Mouse (Mus musculus): Measurements from ENCODE around the gene Shank2. TPM values are rescaled to one million over a fixed set of nuclear protein-coding genes. Genes with fewer than 3 reads are reported as not detected.

The Shank2 gene
- total RNA-seq, 2 experiments from 2014 or later = 133 to 138 TPM

DNA sequence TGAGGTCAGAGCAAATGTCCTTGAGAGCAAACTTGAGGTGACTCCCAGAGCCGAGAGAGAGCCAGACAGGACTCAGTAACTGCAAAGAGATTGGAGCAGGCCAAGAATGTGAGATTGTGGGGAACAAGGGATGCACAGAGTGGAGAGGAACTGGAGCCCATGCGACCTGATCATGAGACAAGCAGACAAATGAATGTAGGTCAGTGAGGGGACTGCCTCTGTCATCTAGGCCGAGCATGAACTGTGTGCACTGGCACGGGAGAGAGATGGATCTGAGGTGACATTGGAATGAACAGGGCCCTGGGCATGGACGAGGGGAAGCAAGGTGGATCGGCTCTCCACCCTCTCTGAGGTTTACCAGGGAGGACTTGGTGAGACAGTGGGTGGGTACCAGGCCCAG is 260.9 kb downstream of the Shank2 start:
- Histone ChIP-seq H3K4me3 (no peak overlapping the region), H3K27ac (no peak overlapping the region)
- TF ChIP-seq CTCF (conservative IDR thresholded peaks at IDR 0.05) = no peak
- DNase-seq (ENCODE audit: low spot score in 2 of 2) = no peak

DNA sequence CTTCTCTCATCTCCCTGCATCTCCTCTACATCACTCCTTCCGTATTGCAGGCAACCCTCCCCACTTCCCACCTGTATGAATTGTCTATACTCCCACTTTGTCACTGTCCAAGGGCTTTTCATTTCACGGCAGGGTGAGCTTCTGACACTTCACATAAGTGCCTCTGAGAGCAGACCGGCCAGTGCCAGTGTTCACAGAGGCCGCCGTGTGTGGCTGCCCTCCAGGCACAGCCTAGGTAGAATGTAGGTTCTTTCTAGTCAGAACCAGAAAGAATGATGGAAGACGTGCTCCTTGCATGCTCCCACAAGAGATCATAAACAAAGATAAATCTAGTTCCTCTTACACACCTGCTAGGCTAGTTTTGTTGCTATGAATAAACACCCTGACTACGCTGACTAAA is 265.0 kb downstream of the Shank2 start:
- Histone ChIP-seq H3K27ac (0 out of 2 replicates have a peak overlapping the region, but pooled peaks have one; percentile 87), H3K4me3 (no peak overlapping the region)
- TF ChIP-seq CTCF (conservative IDR thresholded peaks at IDR 0.05) = no peak
- no peak for DNase-seq (ENCODE audit: low spot score in 2 of 2)

DNA sequence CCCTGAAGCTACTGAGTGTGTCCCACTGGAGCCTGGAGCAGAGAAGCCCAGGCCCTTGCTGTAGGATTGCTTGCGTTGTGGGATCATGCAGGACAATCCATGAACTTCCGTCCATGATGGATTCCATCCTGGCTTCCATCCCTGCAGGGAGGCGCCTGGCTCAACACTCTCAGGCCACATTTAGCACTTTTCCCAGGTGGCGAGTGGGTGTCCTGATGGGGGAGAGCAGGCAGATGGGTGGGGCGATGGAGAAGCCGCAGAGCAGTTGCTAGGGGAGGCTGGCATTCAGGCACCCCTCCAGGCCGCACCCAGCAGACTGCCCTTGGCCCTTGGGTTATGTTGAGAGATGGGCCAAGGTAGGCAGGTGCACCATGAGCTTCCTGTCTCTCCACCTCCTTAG is 266.6 kb downstream of the Shank2 start:
- Histone ChIP-seq H3K27ac (peak overlapping the region; percentile 87), H3K4me3 (no peak overlapping the region)
- TF ChIP-seq CTCF (conservative IDR thresholded peaks at IDR 0.05) = no peak
- DNase-seq (ENCODE audit: low spot score in 2 of 2) = peak; percentile 54 to 71

DNA sequence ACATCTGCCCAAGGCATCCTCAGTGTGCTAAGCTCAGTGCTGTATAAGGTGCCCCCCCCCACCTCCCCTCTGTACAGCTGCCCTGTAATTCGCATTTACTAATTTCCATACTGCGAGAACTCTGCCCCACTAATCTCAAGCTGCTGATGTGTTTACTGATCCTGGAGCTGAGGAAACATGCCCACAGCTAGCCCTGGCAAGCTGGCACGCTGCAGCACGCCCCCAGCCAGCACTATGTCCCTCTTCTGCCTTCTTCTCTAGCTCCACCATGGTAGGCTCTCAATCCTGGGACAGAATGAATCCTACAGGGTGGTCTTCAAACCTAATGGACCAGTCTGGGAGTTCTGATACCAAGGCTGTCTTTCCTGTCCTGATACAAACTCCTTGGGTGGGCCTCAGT is 267.1 kb downstream of the Shank2 start:
- no peak for DNase-seq (ENCODE audit: low spot score in 2 of 2)
- H3K27ac ChIP-seq = peak overlapping the region; percentile 87
- no peak for TF ChIP-seq CTCF (conservative IDR thresholded peaks at IDR 0.05)
- no peak overlapping the region for H3K4me3 ChIP-seq

DNA sequence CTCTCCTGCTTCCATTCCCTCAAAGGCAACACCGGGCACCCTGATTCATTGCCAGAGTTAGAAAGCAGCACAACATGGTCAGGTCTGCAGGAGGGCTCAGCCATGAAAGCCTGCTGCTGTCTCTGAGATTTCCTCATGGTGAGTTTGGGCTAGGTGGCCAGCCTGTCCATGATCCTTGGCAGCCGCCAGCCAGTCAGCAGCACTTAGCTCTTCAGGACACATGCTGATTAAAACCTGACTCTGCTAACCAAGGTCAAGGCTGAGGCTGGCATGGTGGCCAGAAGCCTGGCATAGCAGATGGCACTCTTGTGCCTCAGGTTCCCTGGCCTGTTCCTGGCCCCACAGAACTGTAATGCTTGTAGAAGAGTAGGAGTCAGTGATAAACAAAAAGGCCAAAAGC is 269.3 kb downstream of the Shank2 start:
- no peak for TF ChIP-seq CTCF (conservative IDR thresholded peaks at IDR 0.05)
- Histone ChIP-seq H3K4me3 (no peak overlapping the region), H3K27ac (no peak overlapping the region)
- DNase-seq (ENCODE audit: low spot score in 2 of 2) = no peak

DNA sequence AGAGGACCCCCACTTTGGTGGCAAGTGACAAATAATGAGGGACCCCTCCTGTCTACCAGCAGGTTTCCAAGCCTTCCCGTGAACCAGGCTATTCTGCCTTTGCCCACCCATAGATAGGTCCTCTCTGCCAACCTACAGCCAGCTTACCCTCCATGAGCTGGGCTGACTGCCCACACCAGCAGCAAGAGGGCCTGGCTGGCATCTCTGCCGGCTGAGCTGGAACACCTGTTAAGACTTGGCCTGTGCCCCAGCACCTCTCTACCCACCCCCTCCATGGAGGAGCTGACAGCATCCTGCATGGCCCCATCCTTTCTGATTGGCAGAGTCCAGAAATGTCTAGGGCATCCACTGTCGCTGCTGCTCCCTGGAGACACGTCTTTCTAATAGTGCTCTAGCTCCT is 277.0 kb downstream of the Shank2 start:
- TF ChIP-seq CTCF (conservative IDR thresholded peaks at IDR 0.05) = no peak
- no peak overlapping the region for H3K4me3 ChIP-seq
- DNase-seq (ENCODE audit: low spot score in 2 of 2) = no peak
- no peak overlapping the region for H3K27ac ChIP-seq

DNA sequence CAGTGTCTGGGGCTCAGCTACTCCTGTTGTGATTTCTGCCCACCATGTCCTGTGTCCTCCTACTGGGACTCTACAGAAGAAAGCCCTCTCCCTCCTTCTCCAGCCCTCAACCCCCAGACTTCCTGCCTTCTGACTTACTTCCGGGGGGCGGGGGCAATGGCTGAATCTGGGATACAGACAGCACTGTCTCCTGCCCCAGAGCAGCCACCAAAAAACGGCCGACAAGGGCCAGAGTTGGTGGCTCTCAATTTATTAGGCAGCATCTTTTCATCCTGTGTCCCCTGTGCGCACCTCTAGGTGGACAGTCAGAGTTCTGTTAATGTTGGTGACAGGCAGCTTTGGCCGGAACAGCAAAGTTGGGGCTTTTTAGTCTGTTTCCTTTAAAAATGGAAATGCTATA is 282.0 kb downstream of the Shank2 start:
- no peak; the same call in 1 of the 2 replicates for TF ChIP-seq CTCF (conservative IDR thresholded peaks at IDR 0.05)
- peak overlapping the region; percentile 78 for H3K4me3 ChIP-seq
- peak overlapping the region; percentile 96 for H3K27ac ChIP-seq
- DNase-seq (ENCODE audit: low spot score in 2 of 2) = no peak

DNA sequence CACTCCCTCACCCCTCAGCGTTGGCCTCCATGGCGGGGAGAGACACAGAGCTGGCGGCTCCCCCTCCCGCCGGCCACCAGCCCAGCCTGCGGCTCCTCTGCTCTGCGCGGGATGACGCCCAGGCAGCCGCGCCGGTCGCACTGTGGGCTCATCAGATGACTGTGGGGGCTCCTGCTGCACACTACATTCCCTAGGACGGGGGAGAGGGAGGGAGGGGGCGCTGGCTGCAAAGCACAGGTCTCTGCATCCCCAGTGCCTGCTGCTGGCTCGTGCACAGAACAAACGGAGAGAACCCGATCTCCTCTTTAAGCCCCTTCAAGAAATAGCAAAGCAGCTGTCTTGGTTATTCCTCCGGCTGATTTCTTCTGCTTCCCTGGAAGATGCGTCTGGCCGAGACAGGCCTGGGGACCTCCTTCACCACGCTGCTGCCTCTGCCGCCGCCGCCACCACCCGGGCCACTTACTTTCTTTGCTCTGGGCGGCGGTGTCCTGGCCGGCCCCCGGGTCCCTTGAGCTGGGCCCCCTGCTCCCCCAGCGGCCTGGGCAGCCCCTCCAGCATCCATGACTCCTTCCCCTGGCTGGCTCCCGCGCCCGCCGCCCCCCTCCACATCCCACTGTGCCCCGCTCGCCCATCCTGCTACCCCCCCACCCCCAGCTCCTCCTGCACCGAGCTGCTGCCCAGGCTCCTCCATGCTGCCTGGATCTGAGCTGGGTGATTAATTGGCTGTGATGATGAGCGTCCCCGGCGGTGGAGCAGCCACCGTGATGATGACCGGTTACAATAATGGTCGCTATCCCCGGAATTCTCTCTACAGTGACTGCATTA is 282.7 kb downstream of the Shank2 start:
- H3K27ac ChIP-seq = peak overlapping the region; percentile 96
- no peak; the same call in 1 of the 2 replicates for TF ChIP-seq CTCF (conservative IDR thresholded peaks at IDR 0.05)
- H3K4me3 ChIP-seq = peak overlapping the region; percentile 78

DNA sequence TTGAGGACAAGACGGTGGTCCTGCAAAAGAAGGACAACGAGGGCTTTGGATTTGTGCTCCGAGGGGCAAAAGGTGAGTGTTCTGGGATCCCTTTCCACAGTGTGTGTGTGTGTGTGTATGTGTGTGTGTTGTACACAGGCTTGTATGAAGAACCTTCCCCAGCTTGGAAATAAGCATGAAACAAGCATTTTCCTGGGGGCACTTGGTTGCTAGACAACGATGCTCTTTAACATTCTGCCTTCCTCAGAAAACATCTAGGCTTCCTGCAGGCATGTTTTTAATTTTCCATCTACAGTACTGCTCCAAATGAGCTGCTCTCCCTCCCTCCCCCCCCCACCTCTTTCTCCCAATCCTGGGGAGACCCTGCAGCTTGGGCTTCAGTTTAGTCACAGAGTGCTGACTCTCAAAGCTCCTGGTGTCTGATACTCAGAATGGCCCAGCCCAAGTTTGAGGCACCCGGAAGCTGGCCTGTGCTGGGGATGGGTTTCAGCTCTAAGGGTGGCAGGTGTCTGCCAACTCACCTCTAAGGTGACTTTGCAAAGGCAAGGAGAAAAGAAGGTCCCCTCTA is 283.4 kb downstream of the Shank2 start:
- Histone ChIP-seq H3K4me3 (peak overlapping the region; percentile 78), H3K27ac (peak overlapping the region; percentile 96)
- DNase-seq (ENCODE audit: low spot score in 2 of 2) = no peak
- no peak for TF ChIP-seq CTCF (conservative IDR thresholded peaks at IDR 0.05)

More for the DNA sequence above, 282.7 kb downstream of the Shank2 start:
- peak; percentile 67 to 73 for DNase-seq (ENCODE audit: low spot score in 2 of 2)

DNA sequence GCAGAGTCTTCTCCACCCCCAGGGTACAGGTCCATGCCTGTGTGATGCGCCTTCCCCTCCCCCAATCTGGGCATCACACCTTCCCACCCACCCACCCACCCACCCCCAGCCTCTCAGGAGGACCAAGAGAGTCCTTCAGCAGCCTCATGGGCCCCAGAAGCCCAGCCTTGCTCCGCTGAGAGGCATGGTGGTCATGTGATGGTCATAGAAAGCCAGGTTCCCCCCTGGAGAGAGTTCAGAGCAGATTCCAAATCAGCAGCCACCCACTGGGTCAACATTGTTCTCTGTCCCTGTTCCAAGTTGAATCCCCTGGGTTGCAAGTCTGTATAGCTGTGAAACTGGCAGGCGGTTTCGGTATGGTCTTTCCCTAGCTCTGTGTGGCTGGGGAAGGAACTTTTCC is 284.2 kb downstream of the Shank2 start:
- H3K27ac ChIP-seq = peak overlapping the region; percentile 96

DNA sequence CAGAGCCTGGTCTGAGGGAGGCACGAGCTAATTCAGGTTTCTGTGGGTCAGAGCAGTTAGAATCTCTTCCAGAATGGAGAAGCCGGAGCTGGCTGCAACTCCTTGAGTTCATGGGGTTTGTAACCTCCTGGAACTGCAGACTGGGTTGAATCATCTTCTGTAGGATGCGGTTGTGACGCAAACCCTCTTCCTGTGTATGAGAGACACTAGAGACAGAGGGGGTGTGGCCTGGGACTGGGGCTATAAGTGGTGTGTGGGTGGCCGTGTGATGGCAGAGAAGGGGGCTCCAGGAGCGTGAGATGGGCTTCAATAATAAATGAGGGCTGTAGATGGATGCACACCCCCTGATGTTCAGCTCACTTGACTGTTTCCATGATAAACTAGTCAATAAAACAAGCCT is 286.3 kb downstream of the Shank2 start:
- TF ChIP-seq CTCF (conservative IDR thresholded peaks at IDR 0.05) = no peak
- DNase-seq (ENCODE audit: low spot score in 2 of 2) = no peak
- Histone ChIP-seq H3K27ac (no peak overlapping the region; the same call in 1 of the 2 replicates), H3K4me3 (peak overlapping the region; percentile 78)

More for the DNA sequence above, 284.2 kb downstream of the Shank2 start:
- no peak for DNase-seq (ENCODE audit: low spot score in 2 of 2)
- no peak for TF ChIP-seq CTCF (conservative IDR thresholded peaks at IDR 0.05)
- H3K4me3 ChIP-seq = peak overlapping the region; percentile 78

DNA sequence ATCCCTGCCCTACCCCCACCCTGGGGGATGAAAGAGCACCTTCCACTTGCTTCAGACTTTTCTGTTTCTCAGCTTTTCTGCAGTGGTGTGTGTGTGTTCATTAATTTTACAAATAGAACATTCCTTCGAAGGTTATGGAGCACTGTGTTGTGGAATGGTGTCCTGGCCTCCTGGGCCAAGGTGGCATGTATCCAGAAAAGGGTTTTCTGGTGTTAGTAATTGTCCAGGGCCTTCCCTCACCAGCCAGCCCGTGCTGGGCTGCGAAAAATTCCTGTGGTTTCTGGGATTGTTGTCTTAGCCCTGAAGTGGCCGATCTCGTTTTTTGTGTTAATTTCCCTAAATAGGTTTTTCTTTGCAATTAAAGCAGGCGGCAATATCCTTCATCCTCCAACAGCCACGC is 289.8 kb downstream of the Shank2 start:
- DNase-seq (ENCODE audit: low spot score in 2 of 2) = no peak
- peak overlapping the region; percentile 9; the same call in 1 of the 2 replicates for H3K27ac ChIP-seq

DNA sequence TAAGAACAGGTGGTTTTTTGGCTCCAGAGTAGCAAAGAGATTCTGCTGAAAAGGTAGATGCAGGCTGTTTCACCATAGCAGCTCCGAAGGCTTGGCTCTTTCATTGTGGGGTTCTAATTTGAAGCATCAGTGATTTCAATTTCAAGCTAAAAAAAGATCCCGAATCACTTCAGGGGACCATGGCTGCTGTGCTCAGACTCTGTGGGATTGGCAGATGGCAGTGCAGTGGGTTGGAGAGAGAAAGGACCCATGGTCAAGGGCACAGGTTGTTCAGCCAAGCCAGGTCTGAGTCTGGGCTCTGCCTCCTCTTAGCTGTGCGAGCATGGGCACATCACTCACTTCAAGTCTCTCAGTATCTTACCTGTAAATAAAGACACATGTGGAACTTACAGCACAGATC is 291.9 kb downstream of the Shank2 start:
- no peak overlapping the region for H3K4me3 ChIP-seq
- TF ChIP-seq CTCF (conservative IDR thresholded peaks at IDR 0.05) = no peak
- peak overlapping the region; percentile 77 for H3K27ac ChIP-seq
- no peak for DNase-seq (ENCODE audit: low spot score in 2 of 2)

More for the DNA sequence above, 289.8 kb downstream of the Shank2 start:
- no peak overlapping the region; the same call in 1 of the 2 replicates for H3K4me3 ChIP-seq
- no peak for TF ChIP-seq CTCF (conservative IDR thresholded peaks at IDR 0.05)
